Mouse (Mus musculus) MEL (cell line): ENCODE data around the gene Rgs19. TPM values are rescaled to one million over a fixed set of nuclear protein-coding genes. Genes with fewer than 3 reads are reported as not detected.

Experiments used
- DNase-seq: peaks from one replicate; pipeline ENCODE4 v3.0.0; 2011; ENCODE audit warnings: low read depth, low spot score
- H3K27ac ChIP-seq: 2 replicates; pipeline ENCODE4 v1.5.1; 2012; ENCODE audit warnings: low read depth, mild to moderate bottlenecking, control low read depth, low read length, moderate library complexity; ENCODE audit not compliant: control insufficient read depth
- H3K27me3 ChIP-seq, 2 experiments: fragments of 150-350 bp in 1 of 2; sonication (generic) in 1 of 2; 2 replicates each; pipeline ENCODE4 v1.6.1; 2012; ENCODE audit warnings: low read length in 2 of 2, mild to moderate bottlenecking in 2 of 2, improper control_type of control experiment in 1 of 2, moderate library complexity in 1 of 2; ENCODE audit not compliant: insufficient read depth in 2 of 2, control insufficient read depth in 1 of 2
- H3K36me3 ChIP-seq, 2 experiments: 2 replicates each; pipeline ENCODE4 v1.6.1; 2012 to 2014; ENCODE audit warnings: low read length in 2 of 2, improper control_type of control experiment in 1 of 2, inconsistent platforms in 1 of 2, mild to moderate bottlenecking in 1 of 2; ENCODE audit not compliant: insufficient read depth in 2 of 2, control insufficient read depth in 1 of 2
- H3K4me1 ChIP-seq, 2 experiments: fragments of 150-350 bp in 1 of 2; sonication (generic) in 1 of 2; 2 replicates each; pipeline ENCODE4 v1.6.1; 2012; ENCODE audit warnings: low read length in 2 of 2, improper control_type of control experiment in 1 of 2, mild to moderate bottlenecking in 1 of 2; ENCODE audit not compliant: insufficient read depth in 2 of 2, control insufficient read depth in 1 of 2
- H3K4me3 ChIP-seq, 2 experiments: fragments of 150-350 bp in 1 of 2; sonication (generic) in 1 of 2; 2 replicates each; pipeline ENCODE4 v1.5.1; 2012; ENCODE audit warnings: low read depth in 2 of 2, low read length in 2 of 2, mild to moderate bottlenecking in 2 of 2, moderate library complexity in 2 of 2, control low read depth in 1 of 2, improper control_type of control experiment in 1 of 2; ENCODE audit not compliant: control insufficient read depth in 1 of 2, insufficient read depth in 1 of 2
- H3K79me2 ChIP-seq: 2 replicates; pipeline ENCODE4 v1.6.1; 2012; ENCODE audit warnings: mild to moderate bottlenecking, low read length, moderate library complexity; ENCODE audit not compliant: control insufficient read depth, poor library complexity, insufficient read depth
- H3K9ac ChIP-seq: 2 replicates; pipeline ENCODE4 v1.6.1; 2012; ENCODE audit warnings: low read depth, mild to moderate bottlenecking, control low read depth, low read length, moderate library complexity; ENCODE audit not compliant: control insufficient read depth, poor library complexity, severe bottlenecking
- H3K9me3 ChIP-seq: fragments of 150-350 bp; sonication (generic); replicated peaks from 2 replicates; pipeline ENCODE4 v1.6.1; 2012; ENCODE audit warnings: mild to moderate bottlenecking, low read length, improper control_type of control experiment, moderate library complexity; ENCODE audit not compliant: insufficient read depth
- BHLHE40 ChIP-seq: IDR thresholded peaks from 2 replicates; pipeline ENCODE4 v1.6.1; 2012; ENCODE audit warnings: low read depth, mild to moderate bottlenecking, inconsistent platforms, low read length, improper control_type of control experiment, borderline replicate concordance
- CTCF ChIP-seq, 3 experiments: IDR thresholded peaks in 2 of 3; conservative IDR thresholded peaks in 1 of 3; 2 replicates each; pipeline ENCODE4 v1.5.1; 2011 to 2012; ENCODE audit warnings: low read length in 3 of 3, low read depth in 2 of 3, mild to moderate bottlenecking in 2 of 3, improper control_type of control experiment in 1 of 3, inconsistent platforms in 1 of 3, mixed read lengths in 1 of 3, moderate library complexity in 1 of 3; ENCODE audit not compliant: control insufficient read depth in 1 of 3, insufficient read depth in 1 of 3, poor library complexity in 1 of 3, severe bottlenecking in 1 of 3
- E2F4 ChIP-seq: IDR thresholded peaks from 2 replicates; pipeline ENCODE4 v1.6.1; 2011; ENCODE audit warnings: low read depth, low read length, improper control_type of control experiment, borderline replicate concordance
- ELF1 ChIP-seq: IDR thresholded peaks from 2 replicates; pipeline ENCODE4 v1.6.1; 2014; ENCODE audit warnings: low read depth, mild to moderate bottlenecking, inconsistent platforms, low read length, improper control_type of control experiment, moderate library complexity
- ETS1 ChIP-seq: IDR thresholded peaks from 2 replicates; pipeline ENCODE4 v1.6.1; 2012; ENCODE audit warnings: low read depth, mild to moderate bottlenecking, inconsistent platforms, low read length, improper control_type of control experiment, moderate library complexity
- HCFC1 ChIP-seq: IDR thresholded peaks from 2 replicates; pipeline ENCODE4 v1.6.1; 2012; ENCODE audit warnings: low read depth, mild to moderate bottlenecking, inconsistent platforms, low read length, improper control_type of control experiment, moderate library complexity
- MAFK ChIP-seq: IDR thresholded peaks from 2 replicates; pipeline ENCODE4 v1.6.1; 2011; ENCODE audit warnings: low read depth, mild to moderate bottlenecking, low read length, improper control_type of control experiment, borderline replicate concordance
- MAZ ChIP-seq: IDR thresholded peaks from 2 replicates; pipeline ENCODE4 v1.6.1; 2012; ENCODE audit warnings: low read depth, mild to moderate bottlenecking, inconsistent platforms, low read length, improper control_type of control experiment
- MXI1 ChIP-seq: IDR thresholded peaks from 2 replicates; pipeline ENCODE4 v1.6.1; 2011; ENCODE audit warnings: mild to moderate bottlenecking, low read depth, low read length, improper control_type of control experiment
- NELFE ChIP-seq: IDR thresholded peaks from 2 replicates; pipeline ENCODE4 v1.6.1; 2011; ENCODE audit warnings: low read depth, low read length, improper control_type of control experiment
- NRF1 ChIP-seq: IDR thresholded peaks from 2 replicates; pipeline ENCODE4 v1.6.1; 2014; ENCODE audit warnings: low read depth, mild to moderate bottlenecking, inconsistent platforms, low read length, improper control_type of control experiment, moderate library complexity; ENCODE audit not compliant: poor library complexity, insufficient read depth, severe bottlenecking
- RCOR1 ChIP-seq: IDR thresholded peaks from 2 replicates; pipeline ENCODE4 v1.6.1; 2012; ENCODE audit warnings: low read depth, mild to moderate bottlenecking, inconsistent platforms, low read length, improper control_type of control experiment
- SMC3 ChIP-seq: IDR thresholded peaks from 2 replicates; pipeline ENCODE4 v1.6.1; 2011; ENCODE audit warnings: low read depth, low read length, improper control_type of control experiment
- TBP ChIP-seq: IDR thresholded peaks from 2 replicates; pipeline ENCODE4 v1.8.0; 2011; ENCODE audit warnings: low read depth, low read length, improper control_type of control experiment
- TCF12 ChIP-seq: IDR thresholded peaks from 2 replicates; pipeline ENCODE4 v1.6.1; 2014; ENCODE audit warnings: low read depth, mild to moderate bottlenecking, inconsistent platforms, low read length, improper control_type of control experiment, moderate library complexity
- USF1 ChIP-seq: IDR thresholded peaks from 2 replicates; pipeline ENCODE4 v1.6.1; 2014; ENCODE audit warnings: low read depth, mild to moderate bottlenecking, inconsistent platforms, low read length, improper control_type of control experiment, moderate library complexity
- USF2 ChIP-seq, 2 experiments: IDR thresholded peaks; 2 replicates each; pipeline ENCODE4 v1.6.1; 2011 to 2012; ENCODE audit warnings: improper control_type of control experiment in 2 of 2, low read length in 2 of 2, borderline replicate concordance in 1 of 2, inconsistent platforms in 1 of 2, low read depth in 1 of 2, mild to moderate bottlenecking in 1 of 2; ENCODE audit not compliant: insufficient read depth in 1 of 2
- ZKSCAN1 ChIP-seq: IDR thresholded peaks from 2 replicates; pipeline ENCODE4 v1.6.1; 2012; ENCODE audit warnings: low read depth, mild to moderate bottlenecking, inconsistent platforms, low read length, improper control_type of control experiment, moderate library complexity
- ZMIZ1 ChIP-seq: IDR thresholded peaks from 2 replicates; pipeline ENCODE4 v1.6.1; 2012; ENCODE audit warnings: low read depth, mild to moderate bottlenecking, inconsistent platforms, low read length, improper control_type of control experiment, moderate library complexity
- polyA plus RNA-seq, 2 experiments: library from polyadenylated mRNA; stranded (reverse) in 1 of 2; unstranded in 1 of 2; fragments of >175 nt in 1 of 2; fragments of >200 nt in 1 of 2; gene quantifications; 2 replicates each; pipeline versions ENCODE4 v1.2.1 to v1.2.4; 2012; ENCODE audit warnings: low replicate concordance in 2 of 2, low read depth in 1 of 2; ENCODE audit not compliant: insufficient read length in 2 of 2, insufficient read depth in 1 of 2, missing spikeins in 1 of 2
- total RNA-seq: library from RNA; depleted of rRNA; stranded (reverse); fragments of 300-350 nt; gene quantifications from 2 replicates; pipeline ENCODE4 v1.2.3, GENCODE M21; 2012

The Rgs19 gene
- total and polyA plus RNA-seq, 3 experiments, result 46.2 to 157 TPM; not detected in 1

DNA sequence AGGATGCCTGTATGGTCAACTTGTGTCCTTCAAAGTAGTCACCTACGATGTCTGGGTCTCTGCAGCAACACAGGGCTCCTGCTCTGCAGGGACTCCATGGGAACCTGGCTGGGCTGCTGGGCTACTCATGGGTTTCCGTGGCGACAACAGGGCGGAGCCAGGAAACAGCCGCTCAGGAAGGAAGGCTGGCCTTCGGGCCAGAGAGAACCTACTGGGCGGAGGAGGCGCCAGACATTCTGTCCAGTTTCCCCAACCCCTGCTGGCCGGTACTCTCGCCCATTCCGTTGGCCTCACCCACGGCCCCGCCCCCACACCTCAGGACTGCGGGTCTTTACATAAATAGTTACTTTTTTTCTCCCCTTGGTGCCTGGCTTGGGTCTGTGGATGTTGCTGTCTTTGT is 18.3 kb downstream of the Rgs19 start:
- no peaks in the 10 kb centered on the region for H3K9me3 ChIP-seq
- H3K4me3 ChIP-seq, result peak overlapping the region; percentile 48 to 69
- no peak for TF ChIP-seq ELF1
- peaks cover 0 to 10% of the 10 kb centered on the region in 2 experiments; a peak in 2 of 4 replicates for H3K36me3 ChIP-seq
- H3K4me1 ChIP-seq, result peaks cover 0 to 18% of the 10 kb centered on the region in 2 experiments; a peak in 3 of 4 replicates
- no peak overlapping the region for H3K27ac ChIP-seq
- H3K9ac ChIP-seq, result peak overlapping the region; percentile 51
- peak; percentile 49 for DNase-seq
- peaks cover 0 to 3% of the 10 kb centered on the region in 2 experiments; a peak in 2 of 4 replicates for H3K27me3 ChIP-seq
- peaks cover 4% of the 10 kb centered on the region; the same call in 1 of the 2 replicates for H3K79me2 ChIP-seq

DNA sequence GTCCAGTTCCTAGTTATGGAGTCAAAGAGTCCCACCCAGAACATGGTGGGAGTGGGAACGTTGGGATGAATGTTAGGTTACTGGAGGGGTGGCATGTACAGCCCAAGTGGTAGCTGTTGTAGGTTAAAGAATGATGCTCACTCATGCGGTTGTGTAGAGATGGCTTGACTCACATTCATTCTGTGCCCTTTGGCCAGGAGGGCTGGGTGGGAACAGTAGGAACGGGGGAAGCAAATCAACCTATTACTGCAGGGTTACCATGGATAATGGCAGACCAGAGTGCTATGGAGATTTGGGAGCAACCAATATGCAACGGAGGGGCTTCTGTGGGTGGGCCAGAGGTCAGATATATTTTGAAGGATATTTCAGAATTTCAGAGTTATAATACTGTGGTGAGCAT is 18.8 kb downstream of the Rgs19 start:
- Histone ChIP-seq H3K4me1 (peaks cover 0 to 18% of the 10 kb centered on the region in 2 experiments; a peak in 3 of 4 replicates), H3K4me3 (no peak overlapping the region), H3K9me3 (no peaks in the 10 kb centered on the region), H3K79me2 (no peaks in the 10 kb centered on the region), H3K36me3 (peaks cover 0 to 10% of the 10 kb centered on the region in 2 experiments; a peak in 2 of 4 replicates), H3K9ac (no peak overlapping the region), H3K27me3 (peaks cover 2 to 3% of the 10 kb centered on the region in 2 experiments; a peak in 2 of 4 replicates), H3K27ac (no peak overlapping the region)
- TF ChIP-seq MXI1 (no peak), NRF1 (no peak), HCFC1 (no peak), MAZ (no peak), TCF12 (no peak), CTCF (IDR thresholded peaks at IDR 0.05 in 2 of 3, conservative IDR thresholded peaks at IDR 0.05 in 1 of 3; ENCODE audit: control insufficient read depth in 1 of 3, insufficient read depth in 1 of 3, low read depth in 2 of 3, low read length in 3 of 3, poor library complexity in 1 of 3, severe bottlenecking in 1 of 3) (no peak), MAFK (no peak), USF2 (IDR thresholded peaks at IDR 0.05; ENCODE audit: borderline replicate concordance in 1 of 2, insufficient read depth in 1 of 2, low read depth in 1 of 2, low read length in 2 of 2) (no peak), TBP (no peak), ETS1 (no peak), BHLHE40 (no peak), SMC3 (no peak), NELFE (no peak), ZKSCAN1 (no peak), ZMIZ1 (no peak), USF1 (no peak), RCOR1 (no peak), E2F4 (no peak)
- DNase-seq, result no peak
